Mouse (Mus musculus): Measurements from ENCODE around the gene Hras.

Hras gene

DNA sequence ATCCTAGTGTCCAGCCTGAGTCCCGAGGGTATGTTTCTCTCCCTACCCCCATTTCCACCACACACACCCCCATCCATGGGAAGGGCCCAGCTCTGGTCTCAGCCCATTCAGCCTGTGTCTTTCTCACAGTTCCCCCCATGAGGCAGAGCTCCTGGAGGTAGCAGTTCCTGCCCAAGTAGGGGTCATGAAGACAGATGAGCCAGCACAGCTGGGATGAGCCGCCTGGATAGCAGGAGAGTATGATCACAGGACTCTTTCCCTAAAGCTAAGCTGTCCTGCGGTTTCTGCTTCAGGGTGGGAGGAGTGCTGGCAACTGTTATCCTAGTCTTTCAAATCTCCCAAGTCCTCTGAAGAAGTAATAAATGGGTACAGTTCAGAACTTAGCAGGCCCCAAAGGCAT, 24.3 kb upstream of the Hras start:
- POLR2A ChIA-PET = interaction anchor here in 3 of 4 experiments (1.0 to 10.6 kb wide), 10 partner anchors 10 to 256 kb away, joined by 3 to 158 read pairs (median 4); partner anchors contain the start of genes Phrf1 (in 2 of the 3), Hras (in 1 of the 3), Lrrc56 (in 1 of the 3) and Pidd1 (in 1 of the 3)
- CTCF ChIA-PET = no interaction called here

DNA sequence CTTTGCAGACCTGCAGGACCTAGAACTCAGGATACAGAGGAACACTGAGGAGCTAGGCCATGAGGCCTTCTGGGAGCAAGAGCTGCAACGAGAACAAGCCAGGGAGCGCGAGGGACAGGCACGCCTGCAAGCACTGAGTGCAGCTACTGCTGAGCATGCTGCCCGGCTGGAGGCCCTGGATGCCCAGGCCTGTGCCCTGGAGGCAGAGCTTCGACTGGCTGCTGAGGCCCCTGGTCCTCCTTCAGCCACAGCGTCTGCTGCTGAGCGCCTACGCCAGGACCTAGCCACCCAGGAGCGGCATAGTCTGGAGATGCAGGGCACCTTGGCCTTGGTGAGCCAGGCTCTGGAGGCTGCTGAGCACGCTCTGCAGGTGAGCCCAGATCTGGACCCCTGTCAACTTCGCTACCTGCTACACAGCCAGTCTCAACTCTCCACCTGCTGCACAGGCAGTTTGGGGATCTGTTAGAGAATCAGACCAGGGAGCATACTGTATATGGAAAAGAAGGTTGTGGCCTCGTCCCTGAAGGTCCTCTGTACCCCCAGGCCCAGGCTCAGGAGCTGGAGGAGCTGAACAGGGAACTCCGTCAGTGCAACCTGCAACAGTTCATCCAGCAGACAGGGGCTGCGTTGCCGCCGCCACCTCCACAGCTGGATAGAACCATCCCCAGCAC, 23.7 kb upstream of the Hras start:
- POLR2A ChIA-PET = interaction anchor here in 3 of 4 experiments (0.5 to 10.6 kb wide), 12 partner anchors 10 to 234 kb away, joined by 3 to 158 read pairs (median 4); partner anchors contain the start of genes Phrf1 (in 2 of the 3), Hras (in 1 of the 3), Lrrc56 (in 1 of the 3) and Pidd1 (in 1 of the 3)
- CTCF ChIA-PET = no interaction called here

DNA sequence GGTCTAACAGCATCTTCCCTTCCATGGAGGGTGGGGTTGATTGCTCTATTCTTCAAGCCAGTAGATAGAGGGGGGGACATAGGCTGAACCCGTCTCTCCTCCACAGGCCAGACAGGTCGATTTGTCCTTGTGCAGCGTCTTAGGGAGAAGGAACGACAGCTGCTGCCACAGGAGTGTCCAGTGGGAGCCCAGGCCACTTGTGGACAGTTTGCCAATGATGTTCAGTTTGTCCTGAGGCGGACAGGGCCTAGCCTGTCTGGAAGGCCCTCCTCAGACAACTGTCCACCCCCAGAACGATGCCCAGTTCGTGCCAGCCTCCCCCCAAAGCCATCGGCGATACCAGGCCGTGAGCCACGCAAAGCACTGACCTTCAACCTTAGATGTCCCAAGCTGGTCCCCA, 23.1 kb upstream of the Hras start:
- ChIA-PET POLR2A (interaction anchor here in 3 of 4 experiments (0.7 to 10.6 kb wide), 10 partner anchors 11 to 360 kb away, joined by 3 to 158 read pairs (median 8); partner anchors contain the start of genes Phrf1 (in 2 of the 3), Bet1l (in 1 of the 3), Gm45785 (in 1 of the 3) and Hras (in 1 of the 3)), CTCF (interaction anchor here in 1 of 4 experiments (2.0 kb wide), 1 partner anchor 11 kb away, joined by 11 read pairs; the partner anchor contains the start of gene Phrf1)

GRCm38 (mm10) chr7:141215880-141216733, 22.3 kb upstream of the Hras start:
- ChIA-PET POLR2A (interaction anchor here (0.5 to 10.6 kb wide), 141 partner anchors 8 to 1395 kb away, joined by 3 to 158 read pairs (median 5); partner anchors contain the start of genes Hras (in 4 of the 4), Lrrc56 (in 4 of the 4), Phrf1 (in 3 of the 4) and Ptdss2 (in 3 of the 4)), CTCF (interaction anchor here (0.6 to 2.0 kb wide), 20 partner anchors 9 to 265 kb away, joined by 3 to 15 read pairs (median 4); partner anchors contain the start of genes Phrf1 (in 2 of the 4), Cend1 (in 1 of the 4), Eps8l2 (in 1 of the 4) and Hras (in 1 of the 4))

DNA sequence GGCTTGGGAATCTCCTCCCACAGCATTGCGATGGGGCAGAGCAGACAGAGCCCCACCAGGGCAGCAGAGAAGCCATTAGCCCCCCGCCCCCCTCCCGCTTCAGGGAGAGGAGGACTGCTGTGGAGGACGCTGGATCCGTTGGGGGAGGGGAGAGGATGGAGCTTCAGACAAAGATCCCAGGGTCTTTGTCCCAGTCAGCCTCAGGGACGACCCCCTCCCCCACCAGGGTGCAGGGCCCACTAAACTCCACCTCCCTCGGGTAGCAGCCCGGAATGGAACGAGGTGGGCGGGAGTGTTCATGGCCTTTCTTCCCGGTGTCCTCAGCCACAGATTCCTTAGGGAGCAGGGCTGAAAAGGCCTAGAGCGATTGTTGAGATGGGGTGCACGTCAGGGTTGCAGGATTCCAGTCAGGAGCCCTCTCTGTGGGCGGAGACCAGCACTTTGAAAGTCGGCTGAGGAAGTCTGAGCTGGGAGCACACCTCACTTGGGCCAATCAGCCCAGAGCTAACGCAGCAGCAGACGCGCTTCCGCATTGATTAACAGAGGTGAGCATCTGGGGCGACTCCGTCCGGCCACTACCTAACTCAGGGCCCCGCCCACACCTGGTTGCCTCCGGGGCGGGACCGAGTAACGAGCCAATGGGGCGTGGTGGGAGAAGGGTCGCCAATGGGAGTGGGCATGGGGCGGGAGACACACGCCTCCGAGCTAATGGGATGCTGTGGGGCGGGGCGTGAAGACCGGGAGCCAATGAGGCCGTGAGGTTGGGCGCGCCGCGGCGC, 21.5 kb upstream of the Hras start, which contains the start of gene Rassf7:
Rassf7 (plus strand) TSS at position 760 of the 779 bp plus-strand sequence.
- POLR2A ChIA-PET = interaction anchor here (0.6 to 10.6 kb wide), 145 partner anchors 9 to 1396 kb away, joined by 3 to 158 read pairs (median 5); partner anchors contain the start of genes Hras (in 4 of the 4), Lrrc56 (in 4 of the 4), Phrf1 (in 3 of the 4) and Ptdss2 (in 3 of the 4)
- CTCF ChIA-PET = interaction anchor here (0.6 to 2.0 kb wide), 22 partner anchors 9 to 292 kb away, joined by 3 to 15 read pairs (median 4); partner anchors contain the start of genes Phrf1 (in 2 of the 4), Cend1 (in 1 of the 4), Eps8l2 (in 1 of the 4) and Hras (in 1 of the 4)

GRCm38 (mm10) chr7:141214310-141214709, 20.5 kb upstream of the Hras start:
- ChIA-PET POLR2A (interaction anchor here (0.6 to 10.6 kb wide), 11 partner anchors 9 to 115 kb away, joined by 3 to 158 read pairs (median 6); partner anchors contain the start of genes Hras (in 2 of the 4), Lrrc56 (in 2 of the 4), Sigirr (in 2 of the 4) and Phrf1 (in 1 of the 4)), CTCF (no interaction called here)

GRCm38 (mm10) chr7:141213605-141214235, 19.9 kb upstream of the Hras start, which contains the start of gene Lmntd2:
Lmntd2 (minus strand) TSS chr7:141214080.
- ChIA-PET CTCF (interaction anchor here in 2 of 4 experiments (0.6 to 1.1 kb wide), 2 partner anchors 14 to 18 kb away, joined by 3 read pairs; no protein-coding TSS in a partner anchor), POLR2A (interaction anchor here (0.6 to 10.6 kb wide), 11 partner anchors 8 to 219 kb away, joined by 3 to 158 read pairs (median 4); partner anchors contain the start of genes Hras (in 2 of the 4), Lrrc56 (in 2 of the 4), Phrf1 (in 1 of the 4) and Sigirr (in 1 of the 4))

DNA sequence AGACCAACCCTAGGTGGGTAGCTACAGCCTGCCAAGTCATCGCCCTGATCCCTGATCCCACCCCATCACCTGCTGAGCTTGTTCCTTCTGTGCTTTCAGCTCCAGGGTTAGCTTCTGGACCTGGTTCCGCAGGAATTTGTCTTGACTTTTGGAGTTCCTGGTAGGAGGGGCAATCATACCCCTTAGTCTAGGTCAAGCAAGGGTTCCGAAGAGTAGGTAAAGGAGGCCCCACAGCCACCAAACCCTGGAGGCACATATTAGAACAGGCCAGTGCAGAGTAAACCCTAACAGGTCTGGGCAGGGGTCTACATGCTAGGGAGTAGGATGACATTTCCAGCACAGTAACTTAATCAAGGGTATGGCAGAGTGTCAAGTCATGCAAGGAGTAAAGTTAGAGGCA, 19.3 kb upstream of the Hras start:
- CTCF ChIA-PET = interaction anchor here in 1 of 4 experiments (1.1 kb wide), 1 partner anchor 15 kb away, joined by 3 read pairs; no protein-coding TSS in a partner anchor
- POLR2A ChIA-PET = interaction anchor here in 3 of 4 experiments (0.8 to 1.2 kb wide), 7 partner anchors 8 to 218 kb away, joined by 3 to 4 read pairs (median 3); partner anchors contain the start of genes Hras (in 1 of the 3) and Lrrc56 (in 1 of the 3)

GRCm38 (mm10) chr7:141210606-141211131, 16.9 kb upstream of the Hras start:
- ChIA-PET CTCF (no interaction called here), POLR2A (interaction anchor here in 1 of 4 experiments (0.9 to 2.1 kb wide), 2 partner anchors 17 to 58 kb away, joined by 3 to 7 read pairs; partner anchors contain the start of genes Hras and Lrrc56)

DNA sequence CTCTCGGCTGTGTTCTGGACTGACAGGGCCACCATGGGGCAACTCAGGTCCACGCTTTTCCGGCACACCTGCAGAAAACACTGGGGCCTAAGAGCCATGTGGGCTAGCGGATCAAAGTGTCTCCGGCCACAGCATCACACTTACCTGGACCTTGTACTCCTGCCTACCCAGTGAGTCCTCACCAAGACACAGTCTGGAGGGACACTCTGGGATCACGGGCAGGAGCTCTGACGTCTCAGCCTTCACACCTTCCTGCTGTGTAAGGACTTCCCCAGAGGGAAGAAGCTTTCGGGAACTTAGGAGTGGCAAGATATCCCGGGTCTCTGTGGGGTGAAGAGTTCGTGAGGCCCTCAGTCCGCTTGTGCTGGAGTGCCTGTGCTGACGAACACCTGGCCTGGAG, 16.3 kb upstream of the Hras start:
- ChIA-PET CTCF (no interaction called here), POLR2A (interaction anchor here in 1 of 4 experiments (0.9 to 2.1 kb wide), 2 partner anchors 17 to 59 kb away, joined by 3 to 7 read pairs; partner anchors contain the start of genes Hras and Lrrc56)

GRCm38 (mm10) chr7:141209526-141209925, 15.7 kb upstream of the Hras start:
- ChIA-PET POLR2A (interaction anchor here in 1 of 4 experiments (1.4 to 2.1 kb wide), 2 partner anchors 16 to 72 kb away, joined by 3 to 7 read pairs; partner anchors contain the start of genes Hras and Lrrc56), CTCF (no interaction called here)

DNA sequence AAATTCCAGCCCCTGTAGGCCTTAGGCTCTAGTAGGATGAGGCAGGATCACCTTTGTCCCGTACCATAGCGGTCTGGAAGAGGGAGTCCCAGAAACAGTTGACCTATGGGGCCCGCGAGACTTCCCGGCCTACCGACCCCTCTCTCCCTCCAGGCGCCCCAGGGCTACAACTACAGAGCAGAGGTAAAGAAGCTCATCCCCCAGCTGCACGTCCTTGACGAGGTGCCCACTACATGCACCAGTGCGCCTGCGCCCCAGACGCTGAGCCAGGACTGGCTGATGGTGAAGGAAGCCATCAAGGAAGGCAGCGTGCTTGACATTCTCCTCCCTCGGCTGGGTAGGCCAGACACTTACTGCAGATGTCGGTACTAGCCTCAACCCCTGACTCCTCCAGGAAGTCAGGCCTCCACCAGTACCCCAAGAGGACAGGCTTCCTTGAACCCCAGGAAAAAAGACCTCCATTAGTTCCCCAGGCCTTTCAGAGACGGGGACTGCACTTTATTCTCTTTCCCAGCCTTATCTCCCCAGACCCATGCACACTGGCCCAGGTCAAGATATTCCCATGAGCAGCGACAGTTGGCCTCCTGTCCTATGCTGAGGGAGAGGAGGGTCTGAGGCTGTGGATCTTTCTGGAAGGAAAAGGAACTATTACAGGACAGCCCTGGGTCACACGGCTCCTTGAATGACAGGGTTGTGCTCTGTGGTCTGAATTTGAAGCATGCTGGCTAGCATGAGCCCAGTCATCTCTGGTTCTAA, 12.6 kb upstream of the Hras start:
- CTCF ChIA-PET = interaction anchor here in 1 of 4 experiments (1.4 kb wide), 1 partner anchor 189 kb away, joined by 3 read pairs; no protein-coding TSS in a partner anchor
- POLR2A ChIA-PET = interaction anchor here in 3 of 4 experiments (0.6 to 3.7 kb wide), 8 partner anchors 8 to 189 kb away, joined by 3 to 27 read pairs (median 4); partner anchors contain the start of genes Hras (in 2 of the 3), Lrrc56 (in 2 of the 3), Rassf7 (in 2 of the 3) and Lmntd2 (in 1 of the 3)

DNA sequence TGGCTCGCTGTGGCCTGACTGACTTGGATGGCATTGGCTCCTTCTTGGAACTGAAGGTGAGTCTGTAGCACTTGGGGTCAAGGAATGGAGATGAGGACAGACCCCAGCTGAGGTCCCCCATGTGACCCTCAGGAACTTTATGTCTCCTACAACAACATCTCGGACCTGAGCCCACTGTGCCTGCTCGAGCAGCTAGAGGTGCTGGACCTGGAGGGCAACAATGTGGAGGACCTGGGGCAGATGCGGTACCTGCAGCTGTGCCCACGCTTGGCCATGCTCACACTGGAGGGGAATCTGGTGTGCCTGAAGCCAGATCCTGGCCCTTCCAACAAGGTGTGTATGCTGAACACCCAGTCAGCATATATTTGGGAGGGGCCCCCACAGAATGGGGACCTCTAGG, 11.7 kb upstream of the Hras start:
- ChIA-PET POLR2A (interaction anchor here in 3 of 4 experiments (0.9 to 3.7 kb wide), 9 partner anchors 8 to 106 kb away, joined by 3 to 27 read pairs (median 3); partner anchors contain the start of genes Hras (in 2 of the 3), Lrrc56 (in 2 of the 3), Rassf7 (in 2 of the 3) and Lmntd2 (in 1 of the 3)), CTCF (interaction anchor here in 1 of 4 experiments (1.4 kb wide), 1 partner anchor 190 kb away, joined by 3 read pairs; no protein-coding TSS in a partner anchor)

DNA sequence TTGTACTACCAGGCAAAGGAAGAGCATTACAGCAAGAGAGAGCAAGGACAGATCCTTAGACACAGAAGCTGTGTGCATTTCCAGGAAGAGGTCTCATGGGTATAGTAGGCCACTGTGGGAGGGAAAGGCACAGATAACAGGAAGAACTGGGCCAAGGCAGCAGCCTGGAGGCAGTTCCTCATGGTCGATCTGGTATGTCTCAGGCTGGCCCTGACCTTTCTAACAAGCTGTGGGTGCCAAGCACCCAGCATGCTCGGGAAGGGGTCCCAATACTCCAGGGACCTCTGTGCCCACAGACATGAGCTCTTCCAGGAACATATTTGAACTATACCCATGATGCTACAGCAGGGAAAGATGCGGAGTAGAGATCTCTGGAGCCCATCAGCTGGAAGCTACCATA, 10.7 kb upstream of the Hras start:
- ChIA-PET POLR2A (interaction anchor here in 3 of 4 experiments (1.2 to 3.7 kb wide), 6 partner anchors 8 to 17 kb away, joined by 3 to 27 read pairs (median 4); partner anchors contain the start of genes Rassf7 (in 2 of the 3), Hras (in 1 of the 3) and Lrrc56 (in 1 of the 3)), CTCF (interaction anchor here in 1 of 4 experiments (2.1 kb wide), 1 partner anchor 10 kb away, joined by 5 read pairs; the partner anchor contains the start of genes Hras and Lrrc56)

GRCm38 (mm10) chr7:141198121-141198520, 4.3 kb upstream of the Hras start:
- ChIA-PET POLR2A (interaction anchor here in 2 of 4 experiments (0.6 to 1.6 kb wide), 3 partner anchors 16 to 311 kb away, joined by 3 to 5 read pairs (median 4); no protein-coding TSS in a partner anchor), CTCF (interaction anchor here in 3 of 4 experiments (0.6 to 1.1 kb wide), 4 partner anchors 30 to 231 kb away, joined by 3 to 7 read pairs (median 4); partner anchors contain the start of gene Ifitm1 (in 1 of the 3))
